In the genomic region with DNA sequence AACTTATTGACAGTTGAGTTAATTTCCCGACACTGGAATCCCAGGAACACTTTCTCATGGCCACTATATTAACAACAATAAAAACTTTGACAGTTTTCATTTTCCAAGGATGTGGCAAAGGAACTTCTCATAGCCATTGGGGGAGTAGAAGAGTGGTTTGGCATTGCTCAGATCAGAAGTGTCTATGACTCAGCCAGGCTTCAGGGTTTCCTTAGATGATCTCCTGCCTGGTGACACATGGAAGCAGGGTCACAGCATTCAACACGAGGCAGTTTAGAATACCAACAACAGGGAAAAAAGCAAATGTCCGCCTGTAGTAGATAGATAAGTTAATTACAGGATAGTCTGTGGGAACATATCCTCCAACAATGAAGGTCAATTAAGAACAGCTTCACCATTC, we compare ENCODE assay signal across 12 mouse cellular contexts.
DNase-seq lines count a peak whose midpoint lies in the region.
"Had no signal": no experiment of that assay in that cellular context is flagged by ENCODE, and none has a peak within 500 bp of the region (broad histone marks: within the 10 kb centered on the region; RNA-seq: fewer than 3 reads in every experiment).

No protein-coding gene starts in this region.

- DNase-seq in adrenal gland, adult 8-10 months: peak; percentile 40
- no peak for DNase-seq in adrenal gland, postnatal 25 days
- peak; percentile 13 to 16 for DNase-seq in adrenal gland, postnatal 36 days
- no peak for DNase-seq in adrenal gland, postnatal 10 days
- no peak for DNase-seq in layer of hippocampus, adult 9-10 months (ENCODE audit: low spot score)
- DNase-seq: B cell, adult 2 months; cerebellum, adult 11-12 months; cerebellum, adult 2 months; cerebellum, adult 9-10 months; cerebellum, postnatal 10 days; cerebellum, postnatal 25 days; forebrain, postnatal 0 days had no signal

Comparison
In these comparisons a context has a peak if more than half of its experiments do, and no peak if none do; other contexts are left out.
1. DNase-seq: peak in adrenal gland, adult 8-10 months (single experiment) and adrenal gland, postnatal 36 days (2 of 2); none in adrenal gland, postnatal 25 days (single experiment), adrenal gland, postnatal 10 days (single experiment) and layer of hippocampus, adult 9-10 months (single experiment).